Mouse (Mus musculus) heart, embryonic 11.5 days (tissue): Measurements from ENCODE around the gene Dscam. TPM values are rescaled to one million over a fixed set of nuclear protein-coding genes. Genes with fewer than 3 reads are reported as not detected.
A peak's percentile ranks its signal among the peaks of the same experiment; 100 is the strongest.

Experiments
- ATAC-seq: fragments of 200-750 bp; cut with Nextera tagmentation; replicated peaks from 2 replicates; pipeline ENCODE4 v1.8.0; 2017; ENCODE audit warnings: moderate library complexity; ENCODE audit not compliant: insufficient number of reproducible peaks, low FRiP score, low TSS enrichment
- H3K27ac ChIP-seq: fragments of 300-500 bp; sonication (generic); 2 replicates; pipeline ENCODE4 v1.5.1; 2014; ENCODE audit warnings: mild to moderate bottlenecking, low read depth, low read length
- H3K27me3 ChIP-seq: fragments of 300-500 bp; sonication (generic); 2 replicates; pipeline ENCODE4 v1.6.1; 2014; ENCODE audit warnings: mild to moderate bottlenecking, low read length, mixed read lengths; ENCODE audit not compliant: control insufficient read depth, insufficient read depth
- H3K36me3 ChIP-seq: fragments of 300-500 bp; sonication (generic); 2 replicates; pipeline ENCODE4 v1.6.1; 2014; ENCODE audit warnings: mild to moderate bottlenecking, low read length, moderate library complexity, mixed read lengths; ENCODE audit not compliant: control insufficient read depth, insufficient read depth
- H3K4me1 ChIP-seq: fragments of 300-500 bp; sonication (generic); 2 replicates; pipeline ENCODE4 v1.6.1; 2014; ENCODE audit warnings: low read length; ENCODE audit not compliant: control insufficient read depth, insufficient read depth
- H3K4me2 ChIP-seq: fragments of 300-500 bp; sonication (generic); 2 replicates; pipeline ENCODE4 v1.6.1; 2014; ENCODE audit warnings: mild to moderate bottlenecking, moderate library complexity
- H3K4me3 ChIP-seq: fragments of 300-500 bp; sonication (generic); 2 replicates; pipeline ENCODE4 v1.5.1; 2014; ENCODE audit warnings: low read depth, low read length
- H3K9ac ChIP-seq: fragments of 300-500 bp; sonication (generic); 2 replicates; pipeline ENCODE4 v1.6.1; 2014; ENCODE audit warnings: mild to moderate bottlenecking, low read depth, low read length, moderate library complexity
- H3K9me3 ChIP-seq: fragments of 300-500 bp; sonication (generic); replicated peaks from 2 replicates; pipeline ENCODE4 v1.6.1; 2016; ENCODE audit warnings: low read length; ENCODE audit not compliant: control insufficient read depth
- WGBS: fragments of 180-500 bp; shearing (Covaris S2); extraction: QIAGEN DNeasy Blood & Tissue Kit; methylation state at CpG from one replicate; pipeline ENCODE4 v1.1.7; 2014; ENCODE audit not compliant: insufficient replicate concordance; 5-methylcytosine and 5-hydroxymethylcytosine counted together
- polyA plus RNA-seq: library from polyadenylated mRNA; unstranded; fragments of >200 nt; fragmentation: Nextera tagmentation; extraction: Ambion mirVana; gene quantifications from 2 replicates; pipeline ENCODE4 v1.2.1, GENCODE M21; 2014

Gene Dscam
- polyA plus RNA-seq, 1 experiment from 2014 or later = 0.10 TPM

- peaks cover 3% of the 10 kb centered on the region; the same call in 1 of the 2 replicates for H3K4me1 ChIP-seq
- no peak overlapping the region for H3K27ac ChIP-seq
- H3K36me3 ChIP-seq = no peaks in the 10 kb centered on the region
- H3K9ac ChIP-seq = no peak overlapping the region
- peaks cover 2% of the 10 kb centered on the region for H3K27me3 ChIP-seq
- H3K9me3 ChIP-seq = no peaks in the 10 kb centered on the region
- no peak overlapping the region for H3K4me3 ChIP-seq
- peak overlapping the region; percentile 30; the same call in 1 of the 2 replicates for H3K4me2 ChIP-seq
- ATAC-seq = no peak
- 21% methylated on average over 12 of the region's 12 CpGs for WGBS
Observed at GRCm38 (mm10) chr16:96761225-96761624, 409.3 kb downstream of the Dscam start.

GRCm38 (mm10) chr16:96759081-96759603 lies 411.4 kb downstream of the Dscam start:
- Histone ChIP-seq H3K9me3 (no peaks in the 10 kb centered on the region), H3K36me3 (no peaks in the 10 kb centered on the region), H3K27ac (no peak overlapping the region), H3K4me1 (peaks cover 3% of the 10 kb centered on the region; the same call in 1 of the 2 replicates), H3K4me3 (no peak overlapping the region), H3K4me2 (no peak overlapping the region), H3K27me3 (peaks cover 2% of the 10 kb centered on the region), H3K9ac (no peak overlapping the region)
- 46% methylated on average over 5 of the region's 5 CpGs for WGBS
- peak; percentile 68; the same call in 1 of the 2 replicates for ATAC-seq

DNA sequence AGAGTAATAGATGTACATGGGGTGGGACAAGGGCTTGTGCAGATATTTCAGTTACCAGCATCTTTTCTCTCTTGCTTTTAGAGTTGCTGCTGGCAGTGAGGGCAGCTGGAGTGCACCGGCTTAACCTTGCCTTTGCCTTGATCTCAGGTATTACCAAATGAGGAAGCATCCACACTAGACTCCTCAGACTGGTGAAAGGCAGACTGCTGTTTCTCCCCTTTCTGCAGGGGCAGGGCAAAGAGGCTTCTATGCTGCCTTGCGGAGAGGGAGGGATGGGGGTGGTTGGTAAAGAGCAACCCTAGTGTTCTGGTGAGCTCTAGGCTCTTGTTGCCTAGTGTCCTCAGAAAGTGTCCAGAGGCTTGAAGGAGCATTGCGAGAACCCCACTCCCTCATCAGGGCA lies 412.2 kb downstream of the Dscam start:
- Histone ChIP-seq H3K4me2 (no peak overlapping the region), H3K27me3 (peaks cover 2% of the 10 kb centered on the region), H3K4me3 (no peak overlapping the region), H3K36me3 (no peaks in the 10 kb centered on the region), H3K9ac (no peak overlapping the region), H3K9me3 (no peaks in the 10 kb centered on the region), H3K4me1 (peaks cover 3% of the 10 kb centered on the region; the same call in 1 of the 2 replicates), H3K27ac (no peak overlapping the region)
- ATAC-seq = no peak
- 60% methylated on average over 3 of the region's 3 CpGs for WGBS

DNA sequence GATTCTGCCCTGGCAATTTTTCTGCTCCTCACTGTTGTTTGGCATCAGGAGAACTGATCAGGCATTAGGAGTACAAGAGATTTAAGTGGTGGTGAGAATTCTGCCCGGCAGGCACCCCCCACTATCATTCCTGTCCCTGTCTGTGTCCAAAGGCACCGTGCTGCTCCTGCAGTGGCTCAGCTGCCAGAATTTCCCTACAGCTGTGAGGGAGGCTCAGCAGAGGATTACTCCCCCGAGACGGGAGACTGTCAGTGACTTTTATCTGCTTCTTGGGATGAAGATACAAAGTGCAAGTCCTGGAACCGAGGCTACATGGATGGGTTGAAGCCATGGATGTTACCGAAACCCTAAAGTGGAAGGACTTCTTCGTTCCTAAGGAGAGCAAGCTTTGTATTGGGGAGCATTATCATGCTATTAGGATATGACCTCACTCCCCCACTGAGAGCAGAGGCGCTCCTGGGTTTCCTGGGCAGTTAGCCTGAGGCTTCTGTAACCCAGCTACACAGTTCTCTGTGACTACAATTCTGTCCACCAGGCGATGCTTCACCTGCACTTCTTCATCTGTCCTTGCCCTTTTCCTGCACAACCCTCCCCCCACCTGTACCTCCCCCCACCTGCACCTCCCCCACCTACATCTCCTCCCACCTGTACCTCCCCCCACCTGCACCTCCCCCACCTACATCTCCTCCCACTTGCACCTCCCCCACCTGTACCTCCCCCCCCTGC lies 412.8 kb downstream of the Dscam start:
- WGBS = 5% methylated on average over 9 of the region's 9 CpGs
- Histone ChIP-seq H3K4me3 (no peak overlapping the region), H3K4me1 (peaks cover 3% of the 10 kb centered on the region; the same call in 1 of the 2 replicates), H3K4me2 (peak overlapping the region; percentile 11), H3K27ac (no peak overlapping the region), H3K36me3 (no peaks in the 10 kb centered on the region), H3K9ac (no peak overlapping the region), H3K9me3 (no peaks in the 10 kb centered on the region), H3K27me3 (peaks cover 2% of the 10 kb centered on the region)
- no peak for ATAC-seq

DNA sequence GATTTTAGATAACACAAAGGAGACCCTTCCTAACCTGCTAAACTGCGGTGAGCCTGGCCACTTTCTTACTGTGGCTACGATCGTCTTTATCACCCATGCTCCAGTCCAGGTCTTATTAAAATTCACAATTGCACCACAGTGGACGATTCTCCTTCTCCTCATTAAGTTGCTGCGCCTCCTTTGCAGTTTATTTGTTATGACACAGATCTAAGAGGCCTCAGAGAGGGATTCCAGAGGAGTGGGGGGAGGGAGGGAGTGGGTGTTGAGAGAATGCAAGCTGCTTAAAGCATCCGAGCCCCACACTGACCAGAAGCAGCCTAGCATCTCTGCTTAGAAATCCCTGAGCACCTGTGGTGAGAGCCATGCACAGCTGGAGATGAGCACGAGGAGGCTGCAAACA lies 413.6 kb downstream of the Dscam start:
- 14% methylated on average over 7 of the region's 7 CpGs for WGBS
- no peak overlapping the region for H3K9ac ChIP-seq
- H3K4me1 ChIP-seq = peaks cover 3% of the 10 kb centered on the region; the same call in 1 of the 2 replicates
- H3K4me2 ChIP-seq = no peak overlapping the region
- H3K4me3 ChIP-seq = no peak overlapping the region
- no peak for ATAC-seq
- no peaks in the 10 kb centered on the region for H3K9me3 ChIP-seq
- H3K27ac ChIP-seq = no peak overlapping the region
- no peaks in the 10 kb centered on the region for H3K36me3 ChIP-seq
- H3K27me3 ChIP-seq = peaks cover 2% of the 10 kb centered on the region

DNA sequence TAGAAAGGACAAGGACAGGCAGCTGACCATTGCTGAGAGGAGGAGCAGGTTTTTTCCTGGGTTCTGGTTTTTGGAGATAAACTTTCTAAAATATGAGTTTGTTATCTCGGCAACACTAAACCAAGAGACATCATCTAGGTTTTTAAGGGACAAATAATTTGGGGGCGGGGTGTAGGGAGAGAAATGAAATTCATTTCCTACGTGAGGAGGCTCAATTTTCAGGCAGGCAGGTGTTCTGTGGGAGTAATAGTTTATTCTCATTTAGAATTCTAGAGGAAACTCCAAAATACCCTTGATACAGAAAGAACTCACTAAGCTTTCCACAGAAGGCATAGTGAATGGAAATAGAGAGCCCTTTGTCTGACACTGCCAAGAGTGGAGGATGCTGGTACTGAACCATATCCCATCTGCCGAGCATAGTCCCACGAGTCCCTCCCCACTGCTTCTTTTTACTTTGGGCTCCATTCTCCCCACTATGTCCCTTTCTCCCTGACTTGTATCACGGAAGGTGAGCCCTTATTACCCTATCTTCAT lies 415.5 kb downstream of the Dscam start:
- Histone ChIP-seq H3K4me1 (0 out of 2 replicates have a peak, but pooled peaks cover 3% of the 10 kb centered on the region), H3K36me3 (no peaks in the 10 kb centered on the region), H3K4me2 (no peak overlapping the region), H3K4me3 (no peak overlapping the region), H3K27ac (no peak overlapping the region), H3K9ac (no peak overlapping the region), H3K9me3 (no peaks in the 10 kb centered on the region), H3K27me3 (peaks cover 2% of the 10 kb centered on the region)
- WGBS = 72% methylated on average over 6 of the region's 6 CpGs
- ATAC-seq = no peak

DNA sequence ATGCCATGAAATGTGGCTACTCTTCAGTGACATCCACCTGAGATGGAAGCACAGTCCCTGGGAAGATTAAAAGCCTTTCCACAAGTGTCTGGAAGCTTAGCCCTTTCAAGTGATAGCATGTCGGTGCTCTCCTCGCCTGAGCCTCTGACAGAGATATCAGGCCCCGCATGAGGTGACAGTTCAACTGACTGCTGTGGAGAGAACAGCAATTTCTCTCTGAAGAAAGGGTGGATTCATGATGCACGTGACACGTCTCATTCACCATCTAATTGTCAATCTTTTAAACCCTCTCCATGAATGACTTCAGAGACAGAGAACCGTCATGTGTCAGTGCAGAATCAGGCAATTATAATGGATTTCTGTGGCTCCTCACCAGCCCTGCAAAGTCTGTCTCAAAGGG lies 416.2 kb downstream of the Dscam start:
- H3K4me1 ChIP-seq = 0 out of 2 replicates have a peak, but pooled peaks cover 3% of the 10 kb centered on the region
- H3K4me2 ChIP-seq = no peak overlapping the region
- 25% methylated on average over 6 of the region's 6 CpGs for WGBS
- H3K9ac ChIP-seq = no peak overlapping the region
- no peak overlapping the region for H3K27ac ChIP-seq
- H3K27me3 ChIP-seq = peaks cover 2% of the 10 kb centered on the region
- no peaks in the 10 kb centered on the region for H3K36me3 ChIP-seq
- no peaks in the 10 kb centered on the region for H3K9me3 ChIP-seq
- ATAC-seq = no peak
- no peak overlapping the region for H3K4me3 ChIP-seq

DNA sequence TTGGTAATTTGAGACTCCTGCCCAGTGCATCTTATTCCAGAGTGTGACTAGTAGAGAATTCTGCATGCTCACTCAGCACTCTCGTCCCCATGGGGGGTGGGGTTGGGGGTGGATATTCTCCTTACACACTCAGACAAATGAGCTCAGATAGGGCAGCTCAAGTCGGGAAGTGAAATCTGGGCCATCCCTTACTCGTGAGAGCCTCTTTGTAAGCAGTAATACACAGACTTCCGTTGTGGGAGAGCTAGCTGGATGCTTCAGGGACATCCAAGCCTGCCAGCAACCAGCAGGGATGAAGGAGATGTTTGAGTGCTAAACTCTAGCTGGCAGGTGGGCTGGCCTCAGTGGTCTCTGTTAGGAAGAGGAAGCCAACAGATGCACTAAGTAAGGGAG lies 416.8 kb downstream of the Dscam start:
- H3K4me2 ChIP-seq = no peak overlapping the region
- H3K27ac ChIP-seq = no peak overlapping the region
- no peak for ATAC-seq
- 0 out of 2 replicates have a peak, but pooled peaks cover 3% of the 10 kb centered on the region for H3K4me1 ChIP-seq
- no peaks in the 10 kb centered on the region for H3K9me3 ChIP-seq
- H3K27me3 ChIP-seq = peaks cover 2% of the 10 kb centered on the region
- H3K9ac ChIP-seq = no peak overlapping the region
- 29% methylated on average over 4 of the region's 4 CpGs for WGBS
- no peaks in the 10 kb centered on the region for H3K36me3 ChIP-seq
- no peak overlapping the region for H3K4me3 ChIP-seq
